Mouse (Mus musculus): ENCODE measurements around the gene Fbxw2. TPM values are rescaled to one million over a fixed set of nuclear protein-coding genes. Genes with fewer than 3 reads are reported as not detected.

The Fbxw2 gene
- 124 and 133 TPM in 2 replicates for total RNA-seq (2014; rRNA removed)
- polyA plus RNA-seq (2015; fragmentation: Nextera tagmentation; extraction: Ambion mirVana), result 115 and 122 TPM in 2 replicates

DNA sequence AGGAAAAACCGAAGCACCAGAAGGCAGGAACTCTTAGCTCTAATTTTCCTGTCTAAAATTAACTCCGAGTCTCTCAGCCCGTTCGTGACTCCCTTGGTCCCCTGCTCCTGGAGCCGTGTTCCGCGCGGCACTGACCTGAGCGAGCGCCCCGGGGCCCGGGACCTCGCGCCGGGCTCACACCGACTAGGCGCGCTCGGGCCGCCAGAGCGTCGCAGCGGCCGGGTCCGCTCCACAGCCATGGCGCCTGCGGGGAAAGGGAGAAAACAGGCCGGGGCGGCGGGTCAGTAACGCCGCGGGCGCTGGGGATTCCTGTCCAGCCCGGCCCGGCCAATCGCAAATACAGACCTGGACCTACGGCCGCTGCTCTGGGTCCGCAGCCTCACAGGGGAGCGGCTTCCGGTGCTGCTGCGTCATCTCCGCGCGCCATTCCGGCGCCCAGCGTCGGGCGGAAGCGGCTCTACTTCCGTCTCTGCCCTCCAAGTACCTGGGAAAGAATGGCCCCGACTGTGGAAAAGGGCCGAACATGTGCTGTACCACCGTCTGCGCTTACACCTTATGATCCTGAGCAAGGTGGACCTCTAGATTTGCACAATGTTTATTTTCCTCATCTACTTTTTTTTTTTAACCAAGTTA lies at the start of gene Fbxw2:
Gene Fbxw2, minus strand, starts transcription at position 485 of the 633 bp plus-strand sequence.
- Histone ChIP-seq H3K27me3 (ENCODE audit: insufficient read depth, low read length) (no peaks in the 10 kb centered on the region), H3K27ac (ENCODE audit: low read depth, low read length) (peak within 1 kb of the TSS; percentile 87), H3K4me2 (ENCODE audit: low read depth, low read length, poor library complexity, severe bottlenecking) (peak within 1 kb of the TSS; percentile 81), H3K4me1 (ENCODE audit: insufficient read depth, low read length) (0 out of 2 replicates have a peak, but pooled peaks cover 8% of the 10 kb centered on the region), H3K36me3 (ENCODE audit: insufficient read depth, low read length) (peaks cover 5% of the 10 kb centered on the region; the same call in 1 of the 2 replicates), H3K9me3 (ENCODE audit: low read length) (no peaks in the 10 kb centered on the region; the same call in 1 of the 2 replicates), H3K4me3 (ENCODE audit: low read depth, low read length) (peak within 1 kb of the TSS; percentile 99), H3K9ac (replicated peaks; ENCODE audit: low read length, poor library complexity, severe bottlenecking) (peak within 1 kb of the TSS; percentile 97)
- ATAC-seq (ENCODE audit: low FRiP score) (peak; percentile 98), DNase-seq (ENCODE audit: low spot score) (peak; percentile 95)
- under 1% methylated on average over 55 of the region's 57 CpGs for WGBS
- TF ChIP-seq CTCF (IDR thresholded peaks at IDR 0.05), result no peak

DNA sequence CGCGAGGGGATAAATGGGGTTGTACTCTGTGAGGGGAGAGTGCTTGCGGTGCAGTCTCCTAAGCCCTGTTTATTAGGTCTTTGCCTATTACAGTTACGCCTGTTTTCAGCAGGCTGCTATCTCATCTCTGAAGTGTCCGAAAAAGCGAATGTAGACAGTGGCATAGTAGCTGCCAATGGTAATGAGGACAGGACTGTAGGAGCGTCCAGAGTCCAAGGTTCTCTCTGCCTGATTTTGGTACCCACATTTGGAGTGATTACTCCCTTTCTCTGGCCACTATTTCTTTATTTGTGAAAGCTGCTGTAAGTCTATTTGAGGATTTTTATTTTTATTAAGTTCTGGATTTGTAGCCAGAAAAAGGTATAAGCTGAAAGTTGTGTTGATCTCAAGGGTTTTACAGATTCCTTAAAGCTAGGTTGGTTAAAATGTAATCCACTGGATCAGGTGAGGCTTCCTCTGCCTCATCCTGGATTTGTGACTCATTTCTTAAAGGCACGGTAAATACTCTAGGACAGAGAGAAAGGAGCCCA lies 48.8 kb upstream of the Fbxw2 start, which contains the start of gene Psmd5:
Gene Psmd5, minus strand, starts transcription at position 153 of the 530 bp plus-strand sequence.
- DNase-seq (ENCODE audit: low spot score) (no peak), ATAC-seq (ENCODE audit: low FRiP score) (no peak)
- H3K36me3 ChIP-seq (ENCODE audit: insufficient read depth, low read length), result no peaks in the 10 kb centered on the region
- no peak within 1 kb of the TSS for H3K27ac ChIP-seq (ENCODE audit: low read depth, low read length)
- no peak within 1 kb of the TSS for H3K4me3 ChIP-seq (ENCODE audit: low read depth, low read length)
- 15% methylated on average over 8 of the region's 8 CpGs for WGBS
- TF ChIP-seq CTCF (IDR thresholded peaks at IDR 0.05), result no peak
- no peaks in the 10 kb centered on the region for H3K9me3 ChIP-seq (ENCODE audit: low read length)
- H3K4me2 ChIP-seq (ENCODE audit: low read depth, low read length, poor library complexity, severe bottlenecking), result no peak within 1 kb of the TSS
- no peak within 1 kb of the TSS for H3K9ac ChIP-seq (replicated peaks; ENCODE audit: low read length, poor library complexity, severe bottlenecking)
- 0 out of 2 replicates have a peak, but pooled peaks cover 10% of the 10 kb centered on the region for H3K27me3 ChIP-seq (ENCODE audit: insufficient read depth, low read length)
- 0 out of 2 replicates have a peak, but pooled peaks cover 2% of the 10 kb centered on the region for H3K4me1 ChIP-seq (ENCODE audit: insufficient read depth, low read length)

- ATAC-seq (ENCODE audit: low FRiP score) (no peak), DNase-seq (ENCODE audit: low spot score) (no peak)
- Histone ChIP-seq H3K9ac (replicated peaks; ENCODE audit: low read length, poor library complexity, severe bottlenecking) (no peak within 1 kb of the TSS), H3K4me3 (ENCODE audit: low read depth, low read length) (no peak within 1 kb of the TSS), H3K27me3 (ENCODE audit: insufficient read depth, low read length) (0 out of 2 replicates have a peak, but pooled peaks cover 10% of the 10 kb centered on the region), H3K36me3 (ENCODE audit: insufficient read depth, low read length) (no peaks in the 10 kb centered on the region), H3K4me1 (ENCODE audit: insufficient read depth, low read length) (peaks cover 2% of the 10 kb centered on the region; the same call in 1 of the 2 replicates), H3K27ac (ENCODE audit: low read depth, low read length) (no peak within 1 kb of the TSS), H3K4me2 (ENCODE audit: low read depth, low read length, poor library complexity, severe bottlenecking) (no peak within 1 kb of the TSS), H3K9me3 (ENCODE audit: low read length) (no peaks in the 10 kb centered on the region)
- TF ChIP-seq CTCF (IDR thresholded peaks at IDR 0.05), result no peak
- WGBS, result 4% methylated on average over 14 of the region's 14 CpGs
Observed at GRCm38 (mm10) chr2:34874271-34874670, 48.2 kb upstream of the Fbxw2 start, which contains the start of gene Cutal. Gene Cutal, plus strand, starts transcription at chr2:34874396.

DNA sequence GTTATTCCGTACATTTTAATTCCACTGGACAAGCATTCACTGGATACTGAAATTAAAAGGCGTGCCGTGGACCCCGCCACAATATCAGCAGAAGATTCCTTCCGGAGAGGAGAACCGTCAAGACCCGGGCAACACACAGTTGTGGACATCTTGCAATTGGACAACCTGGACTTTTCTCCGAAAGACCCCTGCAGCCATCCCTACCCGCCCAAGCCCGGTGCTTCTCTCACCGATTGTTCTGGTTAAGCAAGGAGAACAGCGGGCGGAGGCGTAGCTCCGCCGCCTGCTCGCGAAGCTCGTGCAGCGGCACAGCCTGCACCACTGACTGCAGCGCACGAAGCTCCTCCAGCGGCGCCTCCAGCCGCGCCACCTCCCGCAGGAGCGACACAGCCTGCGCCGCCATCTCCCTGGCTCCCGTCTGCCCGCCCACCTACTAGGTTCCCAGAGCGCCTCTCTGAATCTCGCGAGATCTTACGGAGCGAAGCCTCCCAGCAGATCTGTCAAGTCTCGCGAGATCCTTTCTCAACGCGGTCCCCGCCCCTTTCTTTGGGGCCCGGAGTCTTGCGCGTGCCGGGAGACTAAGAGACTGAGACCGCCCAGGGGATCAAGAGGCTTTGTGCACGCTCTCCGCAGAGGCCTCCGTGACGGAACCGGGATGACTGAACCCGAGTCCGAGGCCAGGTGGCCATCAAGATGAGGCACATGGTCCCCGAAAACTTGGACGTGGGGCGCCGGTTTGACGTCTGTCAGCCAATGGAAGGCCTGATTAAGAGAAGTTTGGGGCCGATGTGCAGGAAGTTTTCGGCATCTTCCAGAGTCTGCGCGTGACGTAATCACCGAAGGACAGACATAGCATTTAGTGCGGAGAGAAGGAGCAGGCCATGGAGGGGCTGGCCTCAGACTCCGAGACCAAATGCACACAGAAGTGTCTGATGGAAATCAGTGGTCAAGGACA lies 44.7 kb upstream of the Fbxw2 start:
- peak; percentile 99 for ATAC-seq (ENCODE audit: low FRiP score)
- Histone ChIP-seq H3K9ac (replicated peaks; ENCODE audit: low read length, poor library complexity, severe bottlenecking) (peak overlapping the region; percentile 93), H3K27me3 (ENCODE audit: insufficient read depth, low read length) (0 out of 2 replicates have a peak, but pooled peaks cover 10% of the 10 kb centered on the region), H3K36me3 (ENCODE audit: insufficient read depth, low read length) (peaks cover 5% of the 10 kb centered on the region; the same call in 1 of the 2 replicates), H3K4me1 (ENCODE audit: insufficient read depth, low read length) (peaks cover 2% of the 10 kb centered on the region; the same call in 1 of the 2 replicates), H3K27ac (ENCODE audit: low read depth, low read length) (peak overlapping the region; percentile 85), H3K4me2 (ENCODE audit: low read depth, low read length, poor library complexity, severe bottlenecking) (peak overlapping the region; percentile 65), H3K4me3 (ENCODE audit: low read depth, low read length) (peak overlapping the region; percentile 86), H3K9me3 (ENCODE audit: low read length) (no peaks in the 10 kb centered on the region)
- WGBS, result under 1% methylated on average over 66 of the region's 67 CpGs
- DNase-seq (ENCODE audit: low spot score), result peak; percentile 100
- TF ChIP-seq CTCF (IDR thresholded peaks at IDR 0.05), result no peak

DNA sequence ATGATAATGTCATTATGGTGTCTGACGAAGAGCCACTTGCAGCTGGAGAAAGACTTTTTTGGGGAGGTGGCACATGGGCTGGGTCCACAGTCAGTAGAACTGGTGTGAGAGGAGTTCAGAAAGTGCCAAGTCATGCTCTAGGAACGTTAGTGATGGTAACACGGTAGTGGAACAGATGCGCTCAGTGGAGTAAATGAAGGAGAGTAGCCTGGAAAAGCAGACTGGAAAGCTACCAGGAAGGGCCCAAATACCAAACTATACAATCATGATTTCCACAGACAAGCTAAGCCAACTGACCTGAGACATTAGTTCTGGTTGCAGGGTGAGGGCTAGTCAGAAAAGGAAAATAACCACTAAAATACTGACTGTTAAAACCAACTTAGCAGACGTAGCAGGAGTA lies 43.6 kb upstream of the Fbxw2 start:
- Histone ChIP-seq H3K4me1 (ENCODE audit: insufficient read depth, low read length) (peaks cover 2% of the 10 kb centered on the region; the same call in 1 of the 2 replicates), H3K27me3 (ENCODE audit: insufficient read depth, low read length) (0 out of 2 replicates have a peak, but pooled peaks cover 10% of the 10 kb centered on the region), H3K4me2 (ENCODE audit: low read depth, low read length, poor library complexity, severe bottlenecking) (peak overlapping the region; percentile 65), H3K4me3 (ENCODE audit: low read depth, low read length) (peak overlapping the region; percentile 86), H3K9ac (replicated peaks; ENCODE audit: low read length, poor library complexity, severe bottlenecking) (no peak overlapping the region), H3K9me3 (ENCODE audit: low read length) (no peaks in the 10 kb centered on the region), H3K27ac (ENCODE audit: low read depth, low read length) (no peak overlapping the region), H3K36me3 (ENCODE audit: insufficient read depth, low read length) (peaks cover 16% of the 10 kb centered on the region)
- ATAC-seq (ENCODE audit: low FRiP score), result no peak
- peak; percentile 14 for DNase-seq (ENCODE audit: low spot score)
- 38% methylated on average over 5 of the region's 5 CpGs for WGBS
- TF ChIP-seq CTCF (IDR thresholded peaks at IDR 0.05), result no peak
